Mouse (Mus musculus) CH12.LX (cell line): Measurements from ENCODE around the gene Akr1c21. TPM values are rescaled to one million over a fixed set of nuclear protein-coding genes. Genes with fewer than 3 reads are reported as not detected.

Experiments used
- DNase-seq: peaks from one replicate; pipeline ENCODE4 v3.0.0-alpha.2; 2013; ENCODE audit errors: extremely low read depth
- H3K27ac ChIP-seq: 2 replicates; pipeline ENCODE4 v1.5.1; 2012; ENCODE audit warnings: low read depth, mild to moderate bottlenecking, control low read depth, moderate library complexity; ENCODE audit not compliant: insufficient read depth
- H3K27me3 ChIP-seq: replicated peaks from 2 replicates; pipeline ENCODE3; 2012; ENCODE audit warnings: inconsistent platforms
- H3K36me3 ChIP-seq, 2 experiments: replicated peaks in 1 of 2; 2 replicates each; pipeline versions ENCODE3 to v1.6.1; 2012; ENCODE audit warnings: inconsistent platforms in 1 of 2, low read length in 1 of 2, mild to moderate bottlenecking in 1 of 2, mixed read lengths in 1 of 2, moderate library complexity in 1 of 2; ENCODE audit not compliant: control insufficient read depth in 1 of 2, insufficient read depth in 1 of 2
- H3K4me1 ChIP-seq, 2 experiments: 2 replicates each; pipeline ENCODE4 v1.6.1; 2012; ENCODE audit warnings: inconsistent platforms in 1 of 2, moderate library complexity in 1 of 2; ENCODE audit not compliant: insufficient read depth in 2 of 2, control insufficient read depth in 1 of 2
- H3K4me2 ChIP-seq: 2 replicates; pipeline ENCODE4 v1.6.1; 2012; ENCODE audit warnings: low read depth, mild to moderate bottlenecking, control low read depth; ENCODE audit not compliant: poor library complexity, insufficient read depth, severe bottlenecking
- H3K4me3 ChIP-seq, 3 experiments: fragments of 150-350 bp in 1 of 3; sonication (generic) in 1 of 3; replicated peaks in 1 of 3; 2 replicates each; pipeline versions ENCODE3 to v1.5.1; 2011 to 2012; ENCODE audit warnings: low read depth in 2 of 3, low read length in 2 of 3, mild to moderate bottlenecking in 2 of 3, moderate library complexity in 2 of 3, control low read depth in 1 of 3, improper control_type of control experiment in 1 of 3, inconsistent platforms in 1 of 3, mixed read lengths in 1 of 3; ENCODE audit not compliant: poor library complexity in 1 of 3
- H3K79me2 ChIP-seq: replicated peaks from 2 replicates; pipeline ENCODE4 v1.6.1; 2012; ENCODE audit warnings: mild to moderate bottlenecking, moderate library complexity; ENCODE audit not compliant: control insufficient read depth, poor library complexity, insufficient read depth, severe bottlenecking; ENCODE audit errors: extremely low read depth
- H3K9ac ChIP-seq: 2 replicates; pipeline ENCODE4 v1.6.1; 2012; ENCODE audit warnings: low read depth, mild to moderate bottlenecking, control low read depth, moderate library complexity; ENCODE audit not compliant: insufficient read depth
- H3K9me3 ChIP-seq: replicated peaks from 2 replicates; pipeline ENCODE3; 2012; ENCODE audit warnings: low read length, inconsistent platforms, mixed read lengths
- BHLHE40 ChIP-seq: IDR thresholded peaks from 2 replicates; pipeline ENCODE4 v1.6.1; 2011; ENCODE audit warnings: mild to moderate bottlenecking, low read depth, low read length, improper control_type of control experiment
- CHD1 ChIP-seq: IDR thresholded peaks from 2 replicates; pipeline ENCODE4 v1.6.1; 2012; ENCODE audit warnings: low read depth, low read length, improper control_type of control experiment, inconsistent platforms
- CHD2 ChIP-seq: IDR thresholded peaks from 2 replicates; pipeline ENCODE4 v1.6.1; 2011; ENCODE audit warnings: low read length, improper control_type of control experiment
- ELF1 ChIP-seq: IDR thresholded peaks from 2 replicates; pipeline ENCODE4 v1.6.1; 2014; ENCODE audit warnings: low read depth, mild to moderate bottlenecking, inconsistent platforms, low read length, improper control_type of control experiment
- EP300 ChIP-seq: IDR thresholded peaks from 2 replicates; pipeline ENCODE4 v1.6.1; 2011; ENCODE audit warnings: low read length, improper control_type of control experiment
- ETS1 ChIP-seq: conservative IDR thresholded peaks from 2 replicates; pipeline ENCODE4 v1.6.1; 2012; ENCODE audit warnings: low read depth, mild to moderate bottlenecking, inconsistent platforms, low read length, improper control_type of control experiment, moderate library complexity
- GABPA ChIP-seq: IDR thresholded peaks from 2 replicates; pipeline ENCODE4 v1.6.1; 2012; ENCODE audit warnings: low read depth, low read length, improper control_type of control experiment, inconsistent platforms; ENCODE audit not compliant: insufficient replicate concordance
- HCFC1 ChIP-seq: IDR thresholded peaks from 2 replicates; pipeline ENCODE4 v1.6.1; 2012; ENCODE audit warnings: low read depth, mild to moderate bottlenecking, inconsistent platforms, low read length, improper control_type of control experiment
- JUN ChIP-seq: IDR thresholded peaks from 2 replicates; pipeline ENCODE4 v1.6.1; 2011; ENCODE audit warnings: low read depth, mild to moderate bottlenecking, low read length, improper control_type of control experiment, moderate library complexity; ENCODE audit not compliant: insufficient read depth
- JUND ChIP-seq: conservative IDR thresholded peaks from 2 replicates; pipeline ENCODE4 v1.6.1; 2011; ENCODE audit warnings: low read depth, low read length, improper control_type of control experiment
- MAFK ChIP-seq: IDR thresholded peaks from 2 replicates; pipeline ENCODE4 v1.6.1; 2011; ENCODE audit warnings: low read length, improper control_type of control experiment; ENCODE audit not compliant: insufficient replicate concordance
- MEF2A ChIP-seq: IDR thresholded peaks from 2 replicates; pipeline ENCODE4 v1.6.1; 2014; ENCODE audit warnings: low read depth, mild to moderate bottlenecking, inconsistent platforms, low read length, improper control_type of control experiment, borderline replicate concordance
- NELFE ChIP-seq: IDR thresholded peaks from 2 replicates; pipeline ENCODE4 v1.6.1; 2011; ENCODE audit warnings: low read depth, low read length, improper control_type of control experiment
- NRF1 ChIP-seq: IDR thresholded peaks from 2 replicates; pipeline ENCODE4 v1.6.1; 2014; ENCODE audit warnings: low read depth, mild to moderate bottlenecking, inconsistent platforms, low read length, improper control_type of control experiment, moderate library complexity
- POLR2A ChIP-seq: IDR thresholded peaks from 2 replicates; pipeline ENCODE4 v1.6.1; 2011; ENCODE audit warnings: low read depth, mild to moderate bottlenecking, improper control_type of control experiment, low read length
- POLR2AphosphoS2 ChIP-seq: IDR thresholded peaks from 2 replicates; pipeline ENCODE4 v1.6.1; 2011; ENCODE audit warnings: low read depth, low read length, improper control_type of control experiment
- RAD21 ChIP-seq: IDR thresholded peaks from 2 replicates; pipeline ENCODE4 v1.6.1; 2011; ENCODE audit warnings: low read depth, mild to moderate bottlenecking, low read length, improper control_type of control experiment, moderate library complexity
- SIN3A ChIP-seq: IDR thresholded peaks from 2 replicates; pipeline ENCODE4 v1.6.1; 2012; ENCODE audit warnings: low read length, improper control_type of control experiment, inconsistent platforms
- SMC3 ChIP-seq: IDR thresholded peaks from 2 replicates; pipeline ENCODE4 v1.6.1; 2011; ENCODE audit warnings: low read depth, low read length, improper control_type of control experiment
- UBTF ChIP-seq: IDR thresholded peaks from 2 replicates; pipeline ENCODE4 v1.6.1; 2012; ENCODE audit warnings: low read depth, mild to moderate bottlenecking, inconsistent platforms, low read length, improper control_type of control experiment, moderate library complexity
- USF1 ChIP-seq: IDR thresholded peaks from 2 replicates; pipeline ENCODE4 v1.6.1; 2014; ENCODE audit warnings: low read depth, mild to moderate bottlenecking, inconsistent platforms, low read length, improper control_type of control experiment
- ZKSCAN1 ChIP-seq: IDR thresholded peaks from 2 replicates; pipeline ENCODE4 v1.6.1; 2012; ENCODE audit warnings: low read depth, inconsistent platforms, low read length, improper control_type of control experiment, borderline replicate concordance
- ZMIZ1 ChIP-seq: IDR thresholded peaks from 2 replicates; pipeline ENCODE4 v1.6.1; 2012; ENCODE audit warnings: low read depth, mild to moderate bottlenecking, inconsistent platforms, low read length, improper control_type of control experiment
- ZNF384 ChIP-seq: IDR thresholded peaks from 2 replicates; pipeline ENCODE4 v1.6.1; 2012; ENCODE audit warnings: low read depth, low read length, improper control_type of control experiment, inconsistent platforms
- dilution Hi-C: fragments of 300-500 bp; cut with MboI; formaldehyde crosslinking; loops from 2 replicates; pipeline ENCODE4 v1.14.3; 2020; ENCODE audit warnings: low sequenced_read_pairs; ENCODE audit not compliant: extremely low pct_unique_long_range_greater_than_20kb, extremely low pct_ligation_motif_present
- in situ Hi-C: fragments of 300-500 bp; cut with MboI; formaldehyde crosslinking; loops from 3 replicates; pipeline ENCODE4 v1.14.3; 2019; ENCODE audit warnings: low sequenced_read_pairs, low pct_ligation_motif_present, low pct_unique_long_range_greater_than_20kb, mixed read lengths
- polyA plus RNA-seq: library from polyadenylated mRNA; unstranded; fragments of >175 nt; gene quantifications from 2 replicates; pipeline ENCODE4 v1.2.1, GENCODE M21; 2012; ENCODE audit warnings: low read depth; ENCODE audit not compliant: insufficient read length
- total RNA-seq, 2 experiments: library from RNA; depleted of rRNA; stranded (reverse); fragments of 300-350 nt in 1 of 2; fragments of >200 nt in 1 of 2; gene quantifications; 2 replicates each; pipeline ENCODE4 v1.2.3; 2012 to 2014

Akr1c21 gene
- total and polyA plus RNA-seq, 3 experiments = not detected

- Histone ChIP-seq H3K9me3 (no peaks in the 10 kb centered on the region), H3K4me1 (peaks cover 0 to 9% of the 10 kb centered on the region in 2 experiments; a peak in 1 of 4 replicates), H3K9ac (no peak overlapping the region), H3K4me2 (no peak overlapping the region), H3K4me3 (no peak overlapping the region), H3K79me2 (no peaks in the 10 kb centered on the region; the same call in none of the 2 replicates), H3K27me3 (no peaks in the 10 kb centered on the region), H3K36me3 (peaks cover 11 to 41% of the 10 kb centered on the region in 2 experiments), H3K27ac (no peak overlapping the region)
- in situ Hi-C loops (loop anchor here (25.0 kb wide), 1 partner anchor 470 kb away; no protein-coding TSS in a partner anchor), dilution Hi-C loops (no loop called here)
- TF ChIP-seq CHD2 (no peak), MAFK (no peak), USF1 (no peak), JUND (no peak), NELFE (no peak), RAD21 (no peak), ZNF384 (no peak), HCFC1 (no peak), NRF1 (no peak), UBTF (no peak), CHD1 (no peak), POLR2A (no peak), MEF2A (no peak), ELF1 (no peak), SMC3 (no peak), ETS1 (no peak), JUN (no peak), ZKSCAN1 (no peak), EP300 (no peak)
- no peak for DNase-seq
These were observed 32.9 kb downstream of the Akr1c21 start for GRCm38 (mm10) chr13:4606821-4607220.

GRCm38 (mm10) chr13:4608530-4608929, 34.7 kb downstream of the Akr1c21 start:
- in situ Hi-C loops = loop anchor here (25.0 kb wide), 1 partner anchor 471 kb away; no protein-coding TSS in a partner anchor
- peak; percentile 50 for DNase-seq
- dilution Hi-C loops = no loop called here
- TF ChIP-seq ZMIZ1 = no peak
- TF ChIP-seq JUND = no peak
- TF ChIP-seq ZNF384 = no peak
- no peak for TF ChIP-seq ZKSCAN1
- no peak for TF ChIP-seq MAFK
- no peak for TF ChIP-seq POLR2AphosphoS2
- TF ChIP-seq ELF1 = no peak
- no peak for TF ChIP-seq POLR2A
- no peak for TF ChIP-seq HCFC1
- TF ChIP-seq BHLHE40 = no peak
- TF ChIP-seq ETS1 = no peak
- no peak for TF ChIP-seq CHD2
- TF ChIP-seq SIN3A = no peak
- TF ChIP-seq GABPA = no peak
- peak overlapping the region; percentile 29; the same call in 1 of the 2 replicates for H3K4me2 ChIP-seq
- H3K27me3 ChIP-seq = no peaks in the 10 kb centered on the region
- H3K4me1 ChIP-seq = peaks cover 0 to 9% of the 10 kb centered on the region in 2 experiments; a peak in 1 of 4 replicates
- H3K27ac ChIP-seq = no peak overlapping the region
- peaks cover 5 to 27% of the 10 kb centered on the region in 2 experiments for H3K36me3 ChIP-seq
- H3K79me2 ChIP-seq = no peaks in the 10 kb centered on the region; the same call in none of the 2 replicates
- peak overlapping the region; percentile 82 for H3K9ac ChIP-seq
- peak overlapping the region; percentile 65 to 75 (median 74) for H3K4me3 ChIP-seq
- no peaks in the 10 kb centered on the region for H3K9me3 ChIP-seq
